Mouse (Mus musculus): ENCODE measurements around the gene Hectd4. TPM values are rescaled to one million over a fixed set of nuclear protein-coding genes. Genes with fewer than 3 reads are reported as not detected.
"Not testable (repeated sequence)": the region's sequence is repeated elsewhere in the genome, so short reads cannot be mapped to it uniquely, and the experiment has no call there.

The Hectd4 gene
- polyA plus RNA-seq, 1 experiment from 2014 or later: 26.5 TPM

DNA sequence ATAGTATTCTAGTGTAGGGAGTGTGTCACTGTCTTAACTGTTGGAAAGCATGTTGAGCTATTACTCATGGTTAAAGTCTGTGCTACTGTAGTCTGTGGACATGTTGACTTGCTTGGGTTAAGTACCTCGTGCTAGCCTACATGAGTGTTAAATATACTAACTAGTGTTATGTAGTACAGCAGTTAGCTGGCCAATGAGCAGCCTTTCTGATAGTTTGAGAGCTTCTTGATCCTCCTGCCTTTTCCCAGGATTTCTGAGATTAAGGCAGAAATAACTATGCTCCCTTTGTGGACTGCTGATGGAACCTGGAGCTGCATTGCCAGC lies 9.5 kb upstream of the Hectd4 start:
- no peaks in the 10 kb centered on the region for H3K9me3 ChIP-seq
- no peaks in the 10 kb centered on the region for H3K27me3 ChIP-seq (replicated peaks)
- H3K4me1 ChIP-seq: peaks cover 14% of the 10 kb centered on the region
- H3K4me3 ChIP-seq: no peak overlapping the region
- H3K27ac ChIP-seq: no peak overlapping the region
- no peak overlapping the region for H3K9ac ChIP-seq
- ATAC-seq (replicated peaks): no peak
- H3K36me3 ChIP-seq (replicated peaks): peaks cover 63% of the 10 kb centered on the region
- 89% methylated on average over 1 of the region's 1 CpGs for WGBS
- no peak overlapping the region for H3K4me2 ChIP-seq

GRCm38 (mm10) chr5:121212108-121212507 lies 7.9 kb upstream of the Hectd4 start:
- no peak for ATAC-seq (replicated peaks)
- no peaks in the 10 kb centered on the region for H3K4me1 ChIP-seq
- H3K36me3 ChIP-seq (replicated peaks): peaks cover 49% of the 10 kb centered on the region
- H3K4me2 ChIP-seq: no peak overlapping the region
- no peaks in the 10 kb centered on the region for H3K27me3 ChIP-seq (replicated peaks)
- WGBS: 91% methylated on average over 6 of the region's 6 CpGs
- no peak overlapping the region for H3K9ac ChIP-seq
- H3K27ac ChIP-seq: no peak overlapping the region
- no peak overlapping the region for H3K4me3 ChIP-seq
- H3K9me3 ChIP-seq: no peaks in the 10 kb centered on the region

- Histone ChIP-seq H3K4me2 (no peak overlapping the region), H3K27me3 (replicated peaks) (no peaks in the 10 kb centered on the region), H3K27ac (no peak overlapping the region), H3K9me3 (no peaks in the 10 kb centered on the region), H3K9ac (no peak overlapping the region), H3K4me3 (no peak overlapping the region), H3K4me1 (0 out of 2 replicates have a peak, but pooled peaks cover 3% of the 10 kb centered on the region), H3K36me3 (replicated peaks) (peaks cover 26% of the 10 kb centered on the region; the same call in 1 of the 2 replicates)
- no peak for ATAC-seq (replicated peaks)
- 58% methylated on average over 7 of the region's 7 CpGs for WGBS
These were observed 5.3 kb upstream of the Hectd4 start for GRCm38 (mm10) chr5:121214707-121215106.

DNA sequence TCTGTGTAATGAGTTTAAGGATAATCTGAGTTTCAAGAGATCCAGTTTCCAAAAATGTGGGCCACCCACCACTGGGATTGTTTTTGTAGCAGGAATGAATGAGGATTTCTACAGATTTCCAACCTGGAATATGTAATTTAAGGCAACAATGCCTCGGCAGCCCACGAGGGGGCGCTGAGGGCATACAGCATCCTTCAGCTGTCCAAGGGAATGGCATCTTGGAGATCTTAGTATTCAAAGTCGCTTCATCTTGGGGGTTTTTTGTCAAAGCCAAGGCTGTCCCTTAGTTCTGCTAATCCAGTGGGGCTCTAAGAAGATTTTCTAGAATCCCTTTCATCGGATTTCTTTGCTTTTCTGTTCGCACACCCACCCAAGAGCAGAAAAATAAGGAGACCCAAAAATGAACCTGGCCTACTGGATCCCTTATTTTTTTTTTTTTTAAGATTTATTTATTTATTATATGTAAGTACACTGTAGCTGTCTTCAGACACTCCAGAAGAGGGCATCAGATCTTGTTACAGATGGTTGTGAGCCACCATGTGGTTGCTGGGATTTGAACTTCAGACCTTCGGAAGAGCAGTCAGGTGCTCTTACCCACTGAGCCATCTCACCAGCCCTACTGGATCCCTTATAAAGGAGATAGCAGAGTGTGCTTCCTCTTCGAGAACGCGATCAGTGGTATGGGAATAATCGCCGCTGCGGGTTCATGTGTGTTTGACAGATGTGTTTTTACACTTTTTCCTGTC lies 4.5 kb upstream of the Hectd4 start:
- H3K9me3 ChIP-seq: no peaks in the 10 kb centered on the region
- peaks cover 20% of the 10 kb centered on the region; the same call in 1 of the 2 replicates for H3K36me3 ChIP-seq (replicated peaks)
- 0 out of 2 replicates have a peak, but pooled peaks cover 5% of the 10 kb centered on the region for H3K4me1 ChIP-seq
- no peak overlapping the region for H3K4me3 ChIP-seq
- H3K4me2 ChIP-seq: no peak overlapping the region
- 46% methylated on average over 13 of the region's 13 CpGs for WGBS
- no peak for ATAC-seq (replicated peaks)
- H3K9ac ChIP-seq: no peak overlapping the region
- no peaks in the 10 kb centered on the region for H3K27me3 ChIP-seq (replicated peaks)
- no peak overlapping the region; the same call in 1 of the 2 replicates for H3K27ac ChIP-seq

- Histone ChIP-seq H3K27ac (no peak overlapping the region), H3K4me1 (0 out of 2 replicates have a peak, but pooled peaks cover 5% of the 10 kb centered on the region), H3K4me3 (no peak overlapping the region), H3K9ac (no peak overlapping the region), H3K27me3 (replicated peaks) (no peaks in the 10 kb centered on the region), H3K36me3 (replicated peaks) (peaks cover 15% of the 10 kb centered on the region; the same call in 1 of the 2 replicates), H3K9me3 (no peaks in the 10 kb centered on the region), H3K4me2 (no peak overlapping the region)
- 71% methylated on average over 12 of the region's 12 CpGs for WGBS
- no peak for ATAC-seq (replicated peaks)
These were observed 3.9 kb upstream of the Hectd4 start for GRCm38 (mm10) chr5:121216126-121216446.

DNA sequence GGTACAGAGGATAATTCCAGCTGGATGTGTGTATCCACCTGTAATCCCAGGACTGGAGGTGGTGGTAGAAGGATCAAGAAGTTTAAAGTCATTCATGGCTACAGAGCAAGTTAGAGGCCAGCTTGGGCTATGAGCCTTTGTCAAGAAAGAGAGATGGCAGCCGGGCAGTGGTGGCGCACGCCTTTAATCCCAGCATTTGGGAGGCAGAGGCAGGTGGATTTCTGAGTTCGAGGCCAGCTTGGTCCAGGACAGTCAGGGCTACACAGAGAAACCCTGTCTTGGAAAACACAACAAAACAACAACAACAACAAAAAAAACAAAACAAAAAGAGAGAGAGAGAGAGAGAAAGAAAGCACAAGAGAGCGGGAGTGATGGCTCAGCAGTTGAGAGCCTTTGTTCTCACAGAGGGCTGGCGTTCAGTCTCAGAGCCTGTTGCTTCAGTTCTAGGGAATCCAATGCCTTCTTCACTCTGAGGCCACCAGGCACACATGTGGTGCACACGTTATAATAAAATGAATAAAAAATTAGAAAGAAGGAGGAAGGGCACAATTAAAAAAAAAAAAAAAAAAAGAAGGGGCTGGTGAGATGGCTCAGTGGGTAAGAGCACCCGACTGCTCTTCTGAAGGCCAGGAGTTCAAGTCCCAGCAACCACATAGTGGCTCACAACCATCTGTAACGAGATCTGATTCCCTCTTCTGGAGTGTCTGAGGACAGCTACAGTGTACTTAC lies 3.3 kb upstream of the Hectd4 start:
- H3K4me1 ChIP-seq; H3K27me3 ChIP-seq (replicated peaks); H3K4me2 ChIP-seq; H3K9me3 ChIP-seq; ATAC-seq (replicated peaks); H3K27ac ChIP-seq; H3K9ac ChIP-seq; H3K4me3 ChIP-seq: not testable (repeated sequence)
- 83% methylated on average over 9 of the region's 9 CpGs for WGBS
- peaks cover 12% of the 10 kb centered on the region; the same call in 1 of the 2 replicates for H3K36me3 ChIP-seq (replicated peaks)

- Histone ChIP-seq H3K36me3 (replicated peaks) (peaks cover 7% of the 10 kb centered on the region; the same call in 1 of the 2 replicates), H3K4me3 (no peak overlapping the region), H3K27me3 (replicated peaks) (no peaks in the 10 kb centered on the region), H3K9me3 (no peaks in the 10 kb centered on the region), H3K9ac (no peak overlapping the region), H3K4me1 (peaks cover 14% of the 10 kb centered on the region), H3K27ac (no peak overlapping the region), H3K4me2 (no peak overlapping the region)
- no peak for ATAC-seq (replicated peaks)
- 91% methylated on average over 2 of the region's 2 CpGs for WGBS
These were observed 2.7 kb upstream of the Hectd4 start for GRCm38 (mm10) chr5:121217313-121217634.

GRCm38 (mm10) chr5:121219190-121219589 lies 829 bp upstream of the Hectd4 start:
- peak overlapping the region; percentile 85; the same call in 1 of the 2 replicates for H3K4me2 ChIP-seq
- no peaks in the 10 kb centered on the region for H3K36me3 ChIP-seq (replicated peaks)
- no peak overlapping the region for H3K9ac ChIP-seq
- WGBS: 90% methylated on average over 1 of the region's 1 CpGs
- peaks cover 25% of the 10 kb centered on the region for H3K4me1 ChIP-seq
- no peak overlapping the region for H3K4me3 ChIP-seq
- no peak for ATAC-seq (replicated peaks)
- H3K27me3 ChIP-seq (replicated peaks): no peaks in the 10 kb centered on the region
- H3K27ac ChIP-seq: no peak overlapping the region
- H3K9me3 ChIP-seq: no peaks in the 10 kb centered on the region

DNA sequence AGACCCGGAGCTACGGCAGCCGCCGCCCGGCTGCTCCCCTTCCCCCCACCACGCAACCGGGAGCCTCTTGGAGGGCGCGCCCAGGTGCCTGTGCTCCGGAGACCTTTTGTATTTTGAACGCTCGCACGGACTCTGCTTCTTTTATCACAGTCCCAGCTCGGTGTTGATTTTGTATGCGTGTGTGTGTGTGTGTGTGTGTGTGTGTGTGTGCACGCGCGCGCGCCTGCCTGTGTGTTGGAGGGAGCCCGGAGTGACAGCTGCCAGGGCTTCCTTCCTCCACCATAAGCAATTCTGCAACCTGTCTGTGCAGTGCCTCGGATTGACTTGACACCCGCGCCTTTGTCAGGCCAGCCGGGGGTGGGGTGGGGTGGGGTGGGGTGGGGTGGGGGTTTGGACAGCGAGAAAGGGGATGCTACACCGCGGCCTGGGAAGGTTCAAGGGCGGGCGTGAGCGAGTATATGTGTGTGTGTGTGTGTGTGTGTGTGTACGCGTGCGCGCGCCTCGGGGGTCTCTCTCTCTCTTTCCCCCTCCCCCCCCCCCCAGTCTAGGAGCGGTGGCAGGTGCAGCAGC lies 798 bp downstream of the Hectd4 start:
- H3K4me3 ChIP-seq: peak overlapping the region; percentile 98
- no peaks in the 10 kb centered on the region for H3K9me3 ChIP-seq
- peak overlapping the region; percentile 99 for H3K9ac ChIP-seq
- H3K27ac ChIP-seq: peak overlapping the region; percentile 93
- peak overlapping the region; percentile 85 for H3K4me2 ChIP-seq
- no peaks in the 10 kb centered on the region for H3K27me3 ChIP-seq (replicated peaks)
- peak; percentile 61 for ATAC-seq (replicated peaks)
- no peaks in the 10 kb centered on the region for H3K36me3 ChIP-seq (replicated peaks)
- H3K4me1 ChIP-seq: peaks cover 29% of the 10 kb centered on the region
- WGBS: 0% methylated on average over 36 of the region's 38 CpGs

DNA sequence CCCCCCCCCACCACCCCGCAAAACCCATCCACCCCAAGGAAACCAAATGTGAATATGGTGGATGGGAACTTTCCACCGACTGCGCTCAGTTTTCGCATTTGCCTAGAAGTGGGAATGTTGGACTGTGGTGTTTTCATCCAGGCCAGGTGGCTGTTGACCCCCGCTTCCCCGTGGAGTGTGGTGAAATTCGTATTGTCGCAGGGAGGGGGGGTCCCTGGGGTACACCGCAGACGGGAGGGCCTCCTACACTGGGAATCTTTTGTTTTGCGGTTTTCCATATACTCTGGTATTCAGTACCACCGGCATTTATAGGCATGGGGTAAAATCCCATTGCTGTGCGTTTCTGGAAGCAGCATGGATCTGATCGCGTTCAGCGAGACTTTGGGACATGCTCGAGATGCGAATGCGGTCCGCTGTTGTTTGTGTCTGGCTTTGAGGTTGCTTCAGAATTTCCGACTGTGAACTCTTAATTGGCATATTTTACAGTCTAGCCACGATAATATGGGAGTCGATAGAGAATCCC lies 1.4 kb downstream of the Hectd4 start:
- 7% methylated on average over 23 of the region's 23 CpGs for WGBS
- peak overlapping the region; percentile 85 for H3K4me2 ChIP-seq
- H3K4me1 ChIP-seq: peaks cover 33% of the 10 kb centered on the region
- peak overlapping the region; percentile 93 for H3K27ac ChIP-seq
- no peaks in the 10 kb centered on the region for H3K27me3 ChIP-seq (replicated peaks)
- no peaks in the 10 kb centered on the region for H3K36me3 ChIP-seq (replicated peaks)
- peak overlapping the region; percentile 99 for H3K9ac ChIP-seq
- ATAC-seq (replicated peaks): peak; percentile 12
- no peaks in the 10 kb centered on the region for H3K9me3 ChIP-seq
- peak overlapping the region; percentile 98 for H3K4me3 ChIP-seq

- ATAC-seq (replicated peaks); H3K9me3 ChIP-seq; H3K4me3 ChIP-seq; H3K9ac ChIP-seq; H3K27me3 ChIP-seq (replicated peaks); H3K36me3 ChIP-seq (replicated peaks); H3K4me2 ChIP-seq; H3K27ac ChIP-seq: not testable (repeated sequence)
- 93% methylated on average over 4 of the region's 4 CpGs for WGBS
- peaks cover 34% of the 10 kb centered on the region for H3K4me1 ChIP-seq
These were observed 4.0 kb downstream of the Hectd4 start for GRCm38 (mm10) chr5:121224020-121224419.

DNA sequence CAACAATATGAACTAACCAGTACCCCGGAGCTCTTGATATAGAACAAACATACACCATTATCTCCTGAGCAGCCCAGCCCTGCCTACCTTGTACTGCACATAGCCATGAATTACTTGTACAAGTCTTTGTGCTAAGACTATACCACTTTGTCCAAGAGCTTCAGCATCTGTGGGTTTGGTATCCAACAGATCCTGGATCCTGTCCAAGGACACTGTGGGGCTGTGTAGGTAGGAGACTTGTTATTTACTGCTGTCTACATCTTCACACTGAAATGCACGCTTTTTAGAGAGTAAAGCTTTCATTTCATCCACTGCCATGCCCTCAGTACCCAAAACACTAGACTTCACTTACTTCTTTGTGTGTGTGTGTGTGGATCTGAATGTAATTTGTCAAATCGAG lies 4.8 kb downstream of the Hectd4 start:
- Histone ChIP-seq H3K4me3 (no peak overlapping the region), H3K36me3 (replicated peaks) (no peaks in the 10 kb centered on the region), H3K27ac (no peak overlapping the region), H3K4me1 (peaks cover 30% of the 10 kb centered on the region), H3K27me3 (replicated peaks) (no peaks in the 10 kb centered on the region), H3K9ac (no peak overlapping the region), H3K9me3 (no peaks in the 10 kb centered on the region), H3K4me2 (no peak overlapping the region)
- 89% methylated on average over 3 of the region's 3 CpGs for WGBS
- no peak for ATAC-seq (replicated peaks)

Data from midbrain, embryonic 15.5 days (tissue).